Mouse (Mus musculus) lung, postnatal 0 days (tissue): Measurements from ENCODE around the gene Adgrb3. TPM values are rescaled to one million over a fixed set of nuclear protein-coding genes. Genes with fewer than 3 reads are reported as not detected.

ENCODE experiments used
- ATAC-seq: fragments of 200-750 bp; cut with Nextera tagmentation; 2 replicates; pipeline ENCODE4 v1.8.0; 2017; ENCODE audit warnings: moderate library complexity
- DNase-seq: peaks from one replicate; pipeline ENCODE4 v3.0.0-alpha.2; 2016; ENCODE audit warnings: low spot score
- H3K27ac ChIP-seq: fragments of 300-500 bp; sonication (generic); 2 replicates; pipeline ENCODE4 v1.5.1; 2014; ENCODE audit warnings: antibody characterized with exemption, mild to moderate bottlenecking, low read length, mixed read lengths
- H3K27me3 ChIP-seq: fragments of 300-500 bp; sonication (generic); replicated peaks from 2 replicates; pipeline ENCODE4 v1.6.1; 2014; ENCODE audit warnings: low read length, mixed read lengths; ENCODE audit not compliant: insufficient read depth
- H3K36me3 ChIP-seq: fragments of 300-500 bp; sonication (generic); 2 replicates; pipeline ENCODE4 v1.6.1; 2014; ENCODE audit warnings: low read length, mixed read lengths; ENCODE audit not compliant: insufficient read depth
- H3K4me1 ChIP-seq: fragments of 300-500 bp; sonication (generic); 2 replicates; pipeline ENCODE4 v1.6.1; 2014; ENCODE audit warnings: antibody characterized with exemption, low read depth, low read length, mixed read lengths; ENCODE audit not compliant: insufficient read depth
- H3K4me2 ChIP-seq: fragments of 300-500 bp; sonication (generic); replicated peaks from 2 replicates; pipeline ENCODE4 v1.6.1; 2014; ENCODE audit warnings: low read depth, mild to moderate bottlenecking, low read length, moderate library complexity, mixed read lengths
- H3K4me3 ChIP-seq: fragments of 300-500 bp; sonication (generic); 2 replicates; pipeline ENCODE4 v1.5.1; 2014; ENCODE audit warnings: low read depth, low read length
- H3K9ac ChIP-seq: fragments of 300-500 bp; sonication (generic); replicated peaks from 2 replicates; pipeline ENCODE4 v1.6.1; 2014; ENCODE audit warnings: low read depth, mild to moderate bottlenecking
- H3K9me3 ChIP-seq: fragments of 300-500 bp; sonication (generic); 2 replicates; pipeline ENCODE4 v1.6.1; 2016; ENCODE audit warnings: low read length, mixed read lengths
- CTCF ChIP-seq: IDR thresholded peaks from 2 replicates; pipeline ENCODE4 v1.5.1; 2016; ENCODE audit warnings: antibody characterized with exemption, mild to moderate bottlenecking
- EP300 ChIP-seq: IDR thresholded peaks from 2 replicates; pipeline ENCODE4 v1.6.1; 2016; ENCODE audit warnings: antibody characterized with exemption, mild to moderate bottlenecking, control low read depth
- WGBS: fragments of 180-500 bp; shearing (Covaris S2); extraction: QIAGEN DNeasy Blood & Tissue Kit; methylation state at CpG from one replicate; pipeline ENCODE4 v1.1.7; 2014; 5-methylcytosine and 5-hydroxymethylcytosine counted together
- polyA plus RNA-seq: library from polyadenylated mRNA; unstranded; fragments of >200 nt; fragmentation: Nextera tagmentation; extraction: Ambion mirVana; gene quantifications from 2 replicates; pipeline ENCODE4 v1.2.1, GENCODE M21; 2015

Adgrb3 gene
- polyA plus RNA-seq, 1 experiment from 2014 or later = 0.05 TPM

GRCm38 (mm10) chr1:25180615-25181014 lies 648.9 kb downstream of the Adgrb3 start:
- Histone ChIP-seq H3K27ac (no peak overlapping the region), H3K4me3 (no peak overlapping the region), H3K9me3 (no peaks in the 10 kb centered on the region), H3K9ac (no peak overlapping the region), H3K4me1 (no peaks in the 10 kb centered on the region), H3K36me3 (no peaks in the 10 kb centered on the region), H3K4me2 (no peak overlapping the region), H3K27me3 (no peaks in the 10 kb centered on the region)
- DNase-seq = no peak
- TF ChIP-seq EP300 (no peak), CTCF (no peak)
- ATAC-seq = no peak
- WGBS = 77% methylated on average over 6 of the region's 6 CpGs

GRCm38 (mm10) chr1:25179860-25180582 lies 649.5 kb downstream of the Adgrb3 start:
- Histone ChIP-seq H3K9me3 (no peaks in the 10 kb centered on the region), H3K27ac (no peak overlapping the region), H3K27me3 (no peaks in the 10 kb centered on the region), H3K4me1 (no peaks in the 10 kb centered on the region), H3K4me3 (no peak overlapping the region), H3K4me2 (no peak overlapping the region), H3K36me3 (no peaks in the 10 kb centered on the region), H3K9ac (no peak overlapping the region)
- TF ChIP-seq CTCF = no peak
- TF ChIP-seq EP300 = no peak
- DNase-seq (no peak), ATAC-seq (no peak)
- WGBS = 71% methylated on average over 9 of the region's 9 CpGs

GRCm38 (mm10) chr1:25178347-25179130 lies 651.0 kb downstream of the Adgrb3 start:
- no peaks in the 10 kb centered on the region for H3K27me3 ChIP-seq
- DNase-seq (no peak), ATAC-seq (no peak)
- no peaks in the 10 kb centered on the region for H3K36me3 ChIP-seq
- no peaks in the 10 kb centered on the region for H3K9me3 ChIP-seq
- no peak overlapping the region for H3K4me3 ChIP-seq
- H3K4me1 ChIP-seq = no peaks in the 10 kb centered on the region
- no peak for TF ChIP-seq CTCF
- no peak for TF ChIP-seq EP300
- no peak overlapping the region for H3K9ac ChIP-seq
- no peak overlapping the region for H3K4me2 ChIP-seq
- no peak overlapping the region for H3K27ac ChIP-seq
- WGBS = 50% methylated on average over 21 of the region's 21 CpGs

GRCm38 (mm10) chr1:25167120-25167519 lies 662.4 kb downstream of the Adgrb3 start:
- H3K4me1 ChIP-seq = no peaks in the 10 kb centered on the region
- H3K4me2 ChIP-seq = no peak overlapping the region
- WGBS = 88% methylated on average over 5 of the region's 5 CpGs
- no peak for TF ChIP-seq EP300
- no peak for TF ChIP-seq CTCF
- H3K27ac ChIP-seq = no peak overlapping the region
- H3K27me3 ChIP-seq = no peaks in the 10 kb centered on the region
- ATAC-seq (no peak), DNase-seq (no peak)
- no peaks in the 10 kb centered on the region for H3K9me3 ChIP-seq
- no peak overlapping the region for H3K4me3 ChIP-seq
- no peaks in the 10 kb centered on the region for H3K36me3 ChIP-seq
- H3K9ac ChIP-seq = no peak overlapping the region

GRCm38 (mm10) chr1:25166036-25166796 lies 663.3 kb downstream of the Adgrb3 start:
- TF ChIP-seq CTCF (no peak), EP300 (no peak)
- 66% methylated on average over 11 of the region's 11 CpGs for WGBS
- DNase-seq (no peak), ATAC-seq (no peak)
- no peak overlapping the region for H3K4me3 ChIP-seq
- no peaks in the 10 kb centered on the region for H3K9me3 ChIP-seq
- no peaks in the 10 kb centered on the region for H3K27me3 ChIP-seq
- H3K27ac ChIP-seq = no peak overlapping the region
- H3K36me3 ChIP-seq = no peaks in the 10 kb centered on the region
- H3K4me2 ChIP-seq = no peak overlapping the region
- H3K9ac ChIP-seq = no peak overlapping the region
- no peaks in the 10 kb centered on the region for H3K4me1 ChIP-seq

GRCm38 (mm10) chr1:25163561-25163960 lies 665.9 kb downstream of the Adgrb3 start:
- H3K4me2 ChIP-seq = no peak overlapping the region
- DNase-seq (no peak), ATAC-seq (no peak)
- no peak overlapping the region for H3K4me3 ChIP-seq
- H3K9ac ChIP-seq = no peak overlapping the region
- no peaks in the 10 kb centered on the region for H3K36me3 ChIP-seq
- no peaks in the 10 kb centered on the region for H3K27me3 ChIP-seq
- H3K27ac ChIP-seq = no peak overlapping the region
- 71% methylated on average over 6 of the region's 6 CpGs for WGBS
- TF ChIP-seq EP300 (no peak), CTCF (no peak)
- no peaks in the 10 kb centered on the region for H3K9me3 ChIP-seq
- no peaks in the 10 kb centered on the region for H3K4me1 ChIP-seq
